Mouse (Mus musculus) intestine, embryonic 15.5 days (tissue): ENCODE data around the gene Tbxas1. TPM values are rescaled to one million over a fixed set of nuclear protein-coding genes. Genes with fewer than 3 reads are reported as not detected.
A peak's percentile ranks its signal among the peaks of the same experiment; 100 is the strongest.

ENCODE experiments used
- ATAC-seq: fragments of 200-750 bp; cut with Nextera tagmentation; 2 replicates; pipeline ENCODE4 v1.8.0; 2017; ENCODE audit warnings: moderate TSS enrichment, moderate library complexity
- H3K27ac ChIP-seq: fragments of 300-500 bp; sonication (generic); 2 replicates; pipeline ENCODE4 v1.5.1; 2015; ENCODE audit warnings: mild to moderate bottlenecking, inconsistent platforms
- H3K27me3 ChIP-seq: fragments of 300-500 bp; sonication (generic); replicated peaks from 2 replicates; pipeline ENCODE4 v1.6.1; 2015; ENCODE audit warnings: inconsistent platforms
- H3K36me3 ChIP-seq: fragments of 300-500 bp; sonication (generic); 2 replicates; pipeline ENCODE4 v1.6.1; 2015; ENCODE audit warnings: inconsistent platforms
- H3K4me1 ChIP-seq: fragments of 300-500 bp; sonication (generic); replicated peaks from 2 replicates; pipeline ENCODE4 v1.6.1; 2015; ENCODE audit warnings: inconsistent platforms
- H3K4me2 ChIP-seq: fragments of 300-500 bp; sonication (generic); replicated peaks from 2 replicates; pipeline ENCODE4 v1.6.1; 2015; ENCODE audit warnings: mild to moderate bottlenecking, inconsistent platforms
- H3K4me3 ChIP-seq: fragments of 300-500 bp; sonication (generic); replicated peaks from 2 replicates; pipeline ENCODE4 v1.5.1; 2015; ENCODE audit warnings: inconsistent platforms
- H3K9ac ChIP-seq: fragments of 300-500 bp; sonication (generic); 2 replicates; pipeline ENCODE4 v1.6.1; 2015; ENCODE audit warnings: inconsistent platforms
- H3K9me3 ChIP-seq: fragments of 300-500 bp; sonication (generic); 2 replicates; pipeline ENCODE4 v1.6.1; 2016; ENCODE audit warnings: inconsistent platforms
- WGBS: fragments of 180-500 bp; shearing (Covaris S2); methylation state at CpG from one replicate; pipeline ENCODE4 v1.1.7; 2015; 5-methylcytosine and 5-hydroxymethylcytosine counted together
- polyA plus RNA-seq: library from polyadenylated mRNA; unstranded; fragments of >200 nt; fragmentation: Nextera tagmentation; extraction: Ambion mirVana; gene quantifications from 2 replicates; pipeline ENCODE4 v1.2.1, GENCODE M21; 2015

Gene Tbxas1
- polyA plus RNA-seq, 1 experiment from 2014 or later = 3.4 TPM

- Histone ChIP-seq H3K4me1 (peaks cover 14% of the 10 kb centered on the region), H3K4me2 (no peak overlapping the region), H3K9ac (no peak overlapping the region), H3K4me3 (no peak overlapping the region), H3K27ac (no peak overlapping the region), H3K9me3 (no peaks in the 10 kb centered on the region), H3K27me3 (no peaks in the 10 kb centered on the region), H3K36me3 (no peaks in the 10 kb centered on the region)
- 73% methylated on average over 13 of the region's 13 CpGs for WGBS
- ATAC-seq = no peak
Measured at GRCm38 (mm10) chr6:39054206-39054864, 179.1 kb downstream of the Tbxas1 start.

GRCm38 (mm10) chr6:39054878-39055508, 179.8 kb downstream of the Tbxas1 start:
- Histone ChIP-seq H3K27me3 (no peaks in the 10 kb centered on the region), H3K4me1 (peaks cover 21% of the 10 kb centered on the region), H3K4me2 (no peak overlapping the region), H3K9me3 (no peaks in the 10 kb centered on the region), H3K36me3 (no peaks in the 10 kb centered on the region), H3K4me3 (no peak overlapping the region), H3K27ac (no peak overlapping the region), H3K9ac (no peak overlapping the region)
- WGBS = 74% methylated on average over 6 of the region's 6 CpGs
- ATAC-seq = 0 out of 2 replicates have a peak, but pooled peaks have one; percentile 19

- no peaks in the 10 kb centered on the region for H3K36me3 ChIP-seq
- ATAC-seq = no peak
- 52% methylated on average over 7 of the region's 7 CpGs for WGBS
Measured at GRCm38 (mm10) chr6:39055831-39056261, 180.6 kb downstream of the Tbxas1 start.

GRCm38 (mm10) chr6:39057161-39057560, 182.0 kb downstream of the Tbxas1 start:
- WGBS = 81% methylated on average over 1 of the region's 1 CpGs
- no peaks in the 10 kb centered on the region for H3K27me3 ChIP-seq
- no peak overlapping the region for H3K4me3 ChIP-seq
- no peak overlapping the region for H3K9ac ChIP-seq
- no peak overlapping the region for H3K27ac ChIP-seq
- H3K4me1 ChIP-seq = peaks cover 24% of the 10 kb centered on the region
- H3K9me3 ChIP-seq = no peaks in the 10 kb centered on the region
- H3K36me3 ChIP-seq = no peaks in the 10 kb centered on the region
- ATAC-seq = no peak
- no peak overlapping the region for H3K4me2 ChIP-seq

More at GRCm38 (mm10) chr6:39055831-39056261, 180.6 kb downstream of the Tbxas1 start:
- Histone ChIP-seq H3K4me3 (no peak overlapping the region), H3K9me3 (no peaks in the 10 kb centered on the region), H3K4me1 (peaks cover 24% of the 10 kb centered on the region), H3K4me2 (no peak overlapping the region), H3K27ac (no peak overlapping the region), H3K9ac (no peak overlapping the region), H3K27me3 (no peaks in the 10 kb centered on the region)

- H3K27ac ChIP-seq = no peak overlapping the region
- no peaks in the 10 kb centered on the region for H3K9me3 ChIP-seq
- 53% methylated on average over 3 of the region's 3 CpGs for WGBS
- H3K9ac ChIP-seq = no peak overlapping the region
- no peaks in the 10 kb centered on the region for H3K36me3 ChIP-seq
- no peaks in the 10 kb centered on the region for H3K27me3 ChIP-seq
- H3K4me3 ChIP-seq = no peak overlapping the region
- peaks cover 24% of the 10 kb centered on the region for H3K4me1 ChIP-seq
- no peak overlapping the region for H3K4me2 ChIP-seq
- no peak for ATAC-seq
Measured at GRCm38 (mm10) chr6:39058389-39058788, 183.2 kb downstream of the Tbxas1 start.

GRCm38 (mm10) chr6:39058936-39059335, 183.7 kb downstream of the Tbxas1 start:
- H3K4me1 ChIP-seq = peaks cover 24% of the 10 kb centered on the region
- H3K36me3 ChIP-seq = no peaks in the 10 kb centered on the region
- H3K9ac ChIP-seq = no peak overlapping the region
- H3K27me3 ChIP-seq = no peaks in the 10 kb centered on the region
- H3K4me2 ChIP-seq = 0 out of 2 replicates have a peak overlapping the region, but pooled peaks have one; percentile 2
- no peak for ATAC-seq
- 19% methylated on average over 3 of the region's 3 CpGs for WGBS
- H3K27ac ChIP-seq = no peak overlapping the region
- H3K4me3 ChIP-seq = no peak overlapping the region
- no peaks in the 10 kb centered on the region for H3K9me3 ChIP-seq

GRCm38 (mm10) chr6:39059547-39060497, 184.6 kb downstream of the Tbxas1 start:
- Histone ChIP-seq H3K4me1 (peaks cover 19% of the 10 kb centered on the region), H3K4me3 (no peak overlapping the region), H3K27ac (no peak overlapping the region), H3K36me3 (no peaks in the 10 kb centered on the region), H3K27me3 (no peaks in the 10 kb centered on the region), H3K4me2 (0 out of 2 replicates have a peak overlapping the region, but pooled peaks have one; percentile 2), H3K9me3 (no peaks in the 10 kb centered on the region), H3K9ac (no peak overlapping the region)
- ATAC-seq = peak; percentile 42; the same call in 1 of the 2 replicates
- 37% methylated on average over 12 of the region's 12 CpGs for WGBS

GRCm38 (mm10) chr6:39061180-39061579, 186.0 kb downstream of the Tbxas1 start:
- ATAC-seq = no peak
- H3K9ac ChIP-seq = no peak overlapping the region
- 41% methylated on average over 4 of the region's 4 CpGs for WGBS
- H3K36me3 ChIP-seq = no peaks in the 10 kb centered on the region
- peaks cover 12% of the 10 kb centered on the region for H3K4me1 ChIP-seq
- no peaks in the 10 kb centered on the region for H3K27me3 ChIP-seq
- H3K9me3 ChIP-seq = no peaks in the 10 kb centered on the region
- no peak overlapping the region for H3K4me3 ChIP-seq
- H3K27ac ChIP-seq = no peak overlapping the region
- H3K4me2 ChIP-seq = no peak overlapping the region

- ATAC-seq = no peak
- Histone ChIP-seq H3K9ac (no peak overlapping the region), H3K4me3 (no peak overlapping the region), H3K9me3 (no peaks in the 10 kb centered on the region), H3K4me1 (peaks cover 14% of the 10 kb centered on the region), H3K27me3 (no peaks in the 10 kb centered on the region), H3K36me3 (no peaks in the 10 kb centered on the region), H3K4me2 (no peak overlapping the region), H3K27ac (no peak overlapping the region)
- WGBS = 52% methylated on average over 2 of the region's 2 CpGs
Measured at GRCm38 (mm10) chr6:39063541-39063940, 188.3 kb downstream of the Tbxas1 start.

GRCm38 (mm10) chr6:39066935-39067578, 191.9 kb downstream of the Tbxas1 start:
- no peaks in the 10 kb centered on the region for H3K36me3 ChIP-seq
- no peaks in the 10 kb centered on the region for H3K9me3 ChIP-seq
- H3K4me3 ChIP-seq = no peak overlapping the region
- no peak overlapping the region for H3K27ac ChIP-seq
- H3K4me1 ChIP-seq = 0 out of 2 replicates have a peak, but pooled peaks cover 2% of the 10 kb centered on the region
- 44% methylated on average over 12 of the region's 12 CpGs for WGBS
- H3K9ac ChIP-seq = no peak overlapping the region
- peak; percentile 85 for ATAC-seq
- H3K27me3 ChIP-seq = no peaks in the 10 kb centered on the region
- H3K4me2 ChIP-seq = no peak overlapping the region

GRCm38 (mm10) chr6:39072664-39073063, 197.5 kb downstream of the Tbxas1 start:
- Histone ChIP-seq H3K9ac (no peak overlapping the region), H3K27ac (no peak overlapping the region), H3K27me3 (no peaks in the 10 kb centered on the region), H3K9me3 (no peaks in the 10 kb centered on the region), H3K36me3 (no peaks in the 10 kb centered on the region), H3K4me3 (no peak overlapping the region), H3K4me2 (no peak overlapping the region), H3K4me1 (no peaks in the 10 kb centered on the region)
- ATAC-seq = no peak
- WGBS = 53% methylated on average over 5 of the region's 5 CpGs

GRCm38 (mm10) chr6:39074186-39074585, 199.0 kb downstream of the Tbxas1 start:
- H3K9me3 ChIP-seq = no peaks in the 10 kb centered on the region
- no peak overlapping the region for H3K4me2 ChIP-seq
- H3K36me3 ChIP-seq = no peaks in the 10 kb centered on the region
- no peak for ATAC-seq
- H3K4me1 ChIP-seq = no peaks in the 10 kb centered on the region
- no peak overlapping the region for H3K27ac ChIP-seq
- no peaks in the 10 kb centered on the region for H3K27me3 ChIP-seq
- H3K4me3 ChIP-seq = no peak overlapping the region
- H3K9ac ChIP-seq = no peak overlapping the region
